Mouse (Mus musculus): ENCODE results near the gene Psmc1.

Psmc1 gene

DNA sequence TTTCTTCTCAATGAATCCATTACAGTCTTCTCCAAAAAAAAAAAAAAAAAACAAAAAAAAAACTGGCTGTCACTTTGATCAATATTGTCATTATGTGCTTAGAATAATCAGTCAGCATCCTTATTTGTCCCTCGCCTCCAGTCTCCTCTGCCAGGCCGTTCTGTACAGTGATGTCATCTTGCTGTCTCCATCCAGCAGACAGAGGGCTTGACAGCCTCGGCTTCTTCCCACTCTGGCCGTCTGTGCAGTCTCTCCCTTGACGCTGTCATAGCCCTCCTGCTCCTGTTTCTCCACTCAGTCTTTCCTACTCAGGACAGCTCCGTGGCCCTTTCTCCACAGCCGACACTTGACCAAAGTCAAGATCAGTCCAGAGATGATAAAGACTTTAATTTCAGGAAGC lies 62.5 kb downstream of the Psmc1 start:
- no peak for DNase-seq (ENCODE audit: low read depth, low spot score)

Data from CD4-positive helper T cell, adult 2 months (primary cell).